Comparison of ENCODE assay signal across 8 mouse cellular contexts in the genomic region with DNA sequence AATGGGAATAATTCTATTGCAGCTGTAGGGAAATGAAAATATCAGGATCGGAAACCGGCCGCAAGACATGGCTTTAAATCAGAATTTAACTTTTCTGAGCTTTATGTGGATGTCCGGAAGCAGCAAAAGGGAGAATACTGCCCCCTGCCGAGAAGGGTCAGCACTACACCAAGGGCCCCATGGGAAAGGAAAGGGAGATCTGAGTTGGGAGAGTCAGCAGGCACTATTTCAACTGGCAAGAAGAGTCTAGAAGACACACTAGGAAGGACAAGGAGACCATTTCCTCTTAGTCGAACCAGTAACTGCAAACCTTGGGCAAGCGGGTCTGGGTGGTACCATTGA. TPM values are rescaled to one million over a fixed set of nuclear protein-coding genes. Genes with fewer than 3 reads are reported as not detected.
DNase-seq lines count a peak whose midpoint lies in the region; ATAC-seq lines count a peak whose summit lies in the region.

No protein-coding gene starts in this region.

- H3K36me3 ChIP-seq in forebrain, embryonic 10.5 days (replicated peaks), result peaks cover 3% of the 10 kb centered on the region; the same call in 1 of the 2 replicates
- H3K36me3 ChIP-seq in heart, embryonic 15.5 days, result no peaks in the 10 kb centered on the region
- H3K36me3 ChIP-seq in liver, embryonic 13.5 days, result no peaks in the 10 kb centered on the region
- no peaks in the 10 kb centered on the region for H3K36me3 ChIP-seq in stomach, embryonic 14.5 days (ENCODE audit: control insufficient read depth, insufficient read depth, low read length)

- 0 out of 2 replicates have a peak overlapping the region, but pooled peaks have one; percentile 51 for H3K9ac ChIP-seq in heart, embryonic 15.5 days
- H3K9ac ChIP-seq in liver, embryonic 13.5 days, result no peak overlapping the region
- H3K9ac ChIP-seq in stomach, embryonic 14.5 days (replicated peaks; ENCODE audit: low read depth, low read length), result no peak overlapping the region

- H3K27ac ChIP-seq in forebrain, embryonic 10.5 days, result peak overlapping the region; percentile 93
- H3K27ac ChIP-seq in heart, embryonic 15.5 days, result no peak overlapping the region
- no peak overlapping the region for H3K27ac ChIP-seq in liver, embryonic 13.5 days
- no peak overlapping the region for H3K27ac ChIP-seq in stomach, embryonic 14.5 days (ENCODE audit: low read length)

- peaks cover 44% of the 10 kb centered on the region for H3K27me3 ChIP-seq in forebrain, embryonic 10.5 days (ENCODE audit: poor library complexity, severe bottlenecking)
- H3K27me3 ChIP-seq in heart, embryonic 15.5 days, result peaks cover 46% of the 10 kb centered on the region
- H3K27me3 ChIP-seq in liver, embryonic 13.5 days, result peaks cover 55% of the 10 kb centered on the region
- H3K27me3 ChIP-seq in stomach, embryonic 14.5 days (ENCODE audit: control insufficient read depth, insufficient read depth, low read length), result peaks cover 11% of the 10 kb centered on the region; the same call in 1 of the 2 replicates

- H3K4me1 ChIP-seq in forebrain, embryonic 10.5 days, result peaks cover 26% of the 10 kb centered on the region
- peaks cover 19% of the 10 kb centered on the region for H3K4me1 ChIP-seq in heart, embryonic 15.5 days (replicated peaks)
- H3K4me1 ChIP-seq in liver, embryonic 13.5 days (replicated peaks), result peaks cover 34% of the 10 kb centered on the region
- H3K4me1 ChIP-seq in stomach, embryonic 14.5 days (ENCODE audit: control insufficient read depth, insufficient read depth, low read length), result peaks cover 8% of the 10 kb centered on the region; the same call in 1 of the 2 replicates

- H3K4me2 ChIP-seq in heart, embryonic 15.5 days, result peak overlapping the region; percentile 99
- peak overlapping the region; percentile 69 for H3K4me2 ChIP-seq in liver, embryonic 13.5 days
- H3K4me2 ChIP-seq in stomach, embryonic 14.5 days (replicated peaks; ENCODE audit: low read depth, low read length), result peak overlapping the region; percentile 94

- WGBS in forebrain, embryonic 10.5 days, result 2% methylated on average over 7 of the region's 7 CpGs
- 4% methylated on average over 7 of the region's 7 CpGs for WGBS in heart, embryonic 15.5 days
- WGBS in liver, embryonic 13.5 days (ENCODE audit: insufficient replicate concordance), result 9% methylated on average over 7 of the region's 7 CpGs
- WGBS in stomach, embryonic 14.5 days, result 3% methylated on average over 7 of the region's 7 CpGs

- H3K9me3 ChIP-seq in forebrain, embryonic 10.5 days, result no peaks in the 10 kb centered on the region
- no peaks in the 10 kb centered on the region for H3K9me3 ChIP-seq in heart, embryonic 15.5 days (replicated peaks)
- H3K9me3 ChIP-seq in liver, embryonic 13.5 days (replicated peaks), result no peaks in the 10 kb centered on the region
- no peaks in the 10 kb centered on the region for H3K9me3 ChIP-seq in stomach, embryonic 14.5 days (ENCODE audit: control insufficient read depth, low read depth, low read length)

- ATAC-seq in heart, embryonic 15.5 days (replicated peaks; ENCODE audit: insufficient number of reproducible peaks, insufficient read depth, low FRiP score, low read depth), result no peak
- no peak for ATAC-seq in liver, embryonic 13.5 days (ENCODE audit: low read depth)
- ATAC-seq in stomach, embryonic 14.5 days (ENCODE audit: insufficient number of reproducible peaks, insufficient read depth, low FRiP score, low read depth), result no peak

- peak overlapping the region; percentile 83 for H3K4me3 ChIP-seq in forebrain, embryonic 10.5 days
- peak overlapping the region; percentile 71 for H3K4me3 ChIP-seq in heart, embryonic 15.5 days
- H3K4me3 ChIP-seq in liver, embryonic 13.5 days (replicated peaks), result 0 out of 2 replicates have a peak overlapping the region, but pooled peaks have one; percentile 52
- peak overlapping the region; percentile 58 for H3K4me3 ChIP-seq in stomach, embryonic 14.5 days (ENCODE audit: low read depth, low read length)

- peak; percentile 86 for DNase-seq in CD4-positive, CD25-positive, alpha-beta regulatory T cell, adult 2 months (ENCODE audit: low read depth, low spot score)
- DNase-seq in c-Kit-negative CD71-positive TER-119-positive erythroid progenitor cells, embryonic 14.5 days (ENCODE audit: low read depth, low spot score), result peak; percentile 5
- DNase-seq in forebrain, embryonic 10.5 days (ENCODE audit: extremely low spot score, low spot score), result peak; percentile 85
- peak; percentile 69 for DNase-seq in kidney, postnatal 14 days
- DNase-seq in liver, embryonic 13.5 days, result peak; percentile 42
- DNase-seq in natural killer cell, adult 2 months (ENCODE audit: low spot score in 2 of 2), result peak; percentile 68 to 76

RNA-seq across cellular contexts. Expression of gene Fam131b, which starts 0.8 kb away (rescaled TPM):
- polyA plus RNA-seq in forebrain, embryonic 10.5 days (2016; fragmentation: Nextera tagmentation; extraction: Ambion mirVana), result 1.5 and 1.6 TPM in 2 replicates
- polyA plus RNA-seq in heart, embryonic 15.5 days (2015; fragmentation: Nextera tagmentation; extraction: Ambion mirVana), result 0.10 and 0.24 TPM in 2 replicates
- polyA plus RNA-seq in liver, embryonic 13.5 days (2015; fragmentation: Nextera tagmentation; extraction: Ambion mirVana), result 0.05 TPM in 2 replicates
- 0.34 and 0.48 TPM in 2 replicates for polyA plus RNA-seq in stomach, embryonic 14.5 days (2014; fragmentation: Nextera tagmentation; extraction: Ambion mirVana)

RNA-seq across cellular contexts. Expression of gene Zyx, which starts 24.2 kb away (rescaled TPM):
- polyA plus RNA-seq in forebrain, embryonic 10.5 days (2016; fragmentation: Nextera tagmentation; extraction: Ambion mirVana), result 79.3 and 80.8 TPM in 2 replicates
- polyA plus RNA-seq in heart, embryonic 15.5 days (2015; fragmentation: Nextera tagmentation; extraction: Ambion mirVana), result 136 and 173 TPM in 2 replicates
- polyA plus RNA-seq in liver, embryonic 13.5 days (2015; fragmentation: Nextera tagmentation; extraction: Ambion mirVana), result 36.5 and 39.7 TPM in 2 replicates
- polyA plus RNA-seq in stomach, embryonic 14.5 days (2014; fragmentation: Nextera tagmentation; extraction: Ambion mirVana), result 112 and 117 TPM in 2 replicates

RNA-seq across cellular contexts. Expression of gene Clcn1, which starts 38.8 kb away (rescaled TPM):
- polyA plus RNA-seq in forebrain, embryonic 10.5 days (2016; fragmentation: Nextera tagmentation; extraction: Ambion mirVana), result 1.2 and 1.5 TPM in 2 replicates
- polyA plus RNA-seq in heart, embryonic 15.5 days (2015; fragmentation: Nextera tagmentation; extraction: Ambion mirVana), result 0.28 and 0.33 TPM in 2 replicates
- 0.08 TPM in 1 of 2 replicates, not detected in the other for polyA plus RNA-seq in liver, embryonic 13.5 days (2015; fragmentation: Nextera tagmentation; extraction: Ambion mirVana)
- 0.53 TPM in 1 of 2 replicates, not detected in the other for polyA plus RNA-seq in stomach, embryonic 14.5 days (2014; fragmentation: Nextera tagmentation; extraction: Ambion mirVana)

RNA-seq across cellular contexts. Expression of gene Epha1, which starts 47.8 kb away (rescaled TPM):
- polyA plus RNA-seq in forebrain, embryonic 10.5 days (2016; fragmentation: Nextera tagmentation; extraction: Ambion mirVana), result 1.8 and 2.0 TPM in 2 replicates
- 2.2 and 4.3 TPM in 2 replicates for polyA plus RNA-seq in heart, embryonic 15.5 days (2015; fragmentation: Nextera tagmentation; extraction: Ambion mirVana)
- 2.7 and 2.9 TPM in 2 replicates for polyA plus RNA-seq in liver, embryonic 13.5 days (2015; fragmentation: Nextera tagmentation; extraction: Ambion mirVana)
- polyA plus RNA-seq in stomach, embryonic 14.5 days (2014; fragmentation: Nextera tagmentation; extraction: Ambion mirVana), result 4.0 and 5.3 TPM in 2 replicates

Comparison
In these comparisons a context has a peak if more than half of its experiments do, and no peak if none do; other contexts are left out.
1. DNase-seq: peak in every context shown above with its lines; median percentile 86 in CD4-positive, CD25-positive, alpha-beta regulatory T cell, adult 2 months; 85 in forebrain, embryonic 10.5 days; 72 in natural killer cell, adult 2 months; 69 in kidney, postnatal 14 days; 42 in liver, embryonic 13.5 days; 5 in c-Kit-negative CD71-positive TER-119-positive erythroid progenitor cells, embryonic 14.5 days.